20 mouse cellular contexts compared by ENCODE assay signal in genomic region chr16:57079577-57079976, GRCm38 (mm10). TPM values are rescaled to one million over a fixed set of nuclear protein-coding genes. Genes with fewer than 3 reads are reported as not detected.
"Had no signal": no experiment of that assay in that cellular context is flagged by ENCODE, and none has a peak within 500 bp of the region (broad histone marks: within the 10 kb centered on the region; RNA-seq: fewer than 3 reads in every experiment).

No protein-coding gene starts in this region.

- H3K4me1 ChIP-seq: lung, embryonic 15.5 days; megakaryocyte, embryonic 14.5 days; midbrain, embryonic 13.5 days; midbrain, embryonic 15.5 days; neural tube, embryonic 12.5 days had no signal

- DNase-seq: lung, adult 2 months; lung, postnatal 14 days; lung, postnatal 36 days; right cerebral cortex, postnatal 14 days; spleen, adult 18-20 months; thymus, adult 18-20 months; thymus, postnatal 14 days; thymus, postnatal 36 days had no signal

- H3K9ac ChIP-seq: lung, embryonic 15.5 days; midbrain, embryonic 13.5 days; midbrain, embryonic 15.5 days; neural tube, embryonic 12.5 days had no signal

- H3K4me3 ChIP-seq: lung, embryonic 15.5 days; megakaryocyte, embryonic 14.5 days; midbrain, embryonic 13.5 days; midbrain, embryonic 15.5 days; neural tube, embryonic 12.5 days had no signal

- H3K27ac ChIP-seq: lung, embryonic 15.5 days; macrophage; midbrain, embryonic 13.5 days; midbrain, embryonic 15.5 days; neural tube, embryonic 12.5 days had no signal

- H3K36me3 ChIP-seq: lung, embryonic 15.5 days; midbrain, embryonic 13.5 days; midbrain, embryonic 15.5 days; neural tube, embryonic 12.5 days had no signal

- H3K9me3 ChIP-seq: lung, embryonic 15.5 days; megakaryocyte, embryonic 14.5 days; midbrain, embryonic 13.5 days; midbrain, embryonic 15.5 days; neural tube, embryonic 12.5 days had no signal

- ATAC-seq: lung, postnatal 0 days; midbrain, embryonic 13.5 days; midbrain, embryonic 15.5 days had no signal

- H3K4me2 ChIP-seq: lung, embryonic 15.5 days; midbrain, embryonic 11.5 days; midbrain, embryonic 13.5 days; midbrain, embryonic 15.5 days; neural tube, embryonic 12.5 days had no signal

- H3K27me3 ChIP-seq: lung, embryonic 15.5 days; megakaryocyte, embryonic 14.5 days; midbrain, embryonic 13.5 days; midbrain, embryonic 15.5 days; neural tube, embryonic 12.5 days had no signal

RNA-seq across cellular contexts. Expression of gene Tmem45a2, which starts 8.4 kb away (rescaled TPM):
- total RNA-seq: midbrain, postnatal 0 days; monocyte, adult 5-6 weeks; neutrophil, adult 5-6 weeks had no signal
- polyA plus RNA-seq: lung, embryonic 15.5 days; lung, postnatal 0 days; macrophage; midbrain, embryonic 11.5 days; midbrain, embryonic 13.5 days; midbrain, embryonic 15.5 days; neural tube, embryonic 12.5 days; stomach, embryonic 14.5 days had no signal
